Mouse (Mus musculus) adrenal gland, adult (tissue): ENCODE measurements around the gene Rab3d.
A peak's percentile ranks its signal among the peaks of the same experiment; 100 is the strongest.

Experiments
- DNase-seq, 2 experiments: peaks; one replicate each; pipeline ENCODE4 v3.0.0; 2022 to 2023; ENCODE audit warnings: low spot score in 1 of 2; ENCODE audit not compliant: inconsistent age in 2 of 2

Rab3d gene

GRCm38 (mm10) chr9:21938234-21938855, 20.4 kb upstream of the Rab3d start:
- peak in 1 of 2 experiments; percentile 35 for DNase-seq

- peak in 1 of 2 experiments; percentile 59 for DNase-seq
These were observed 19.8 kb upstream of the Rab3d start for GRCm38 (mm10) chr9:21937711-21938175.

DNA sequence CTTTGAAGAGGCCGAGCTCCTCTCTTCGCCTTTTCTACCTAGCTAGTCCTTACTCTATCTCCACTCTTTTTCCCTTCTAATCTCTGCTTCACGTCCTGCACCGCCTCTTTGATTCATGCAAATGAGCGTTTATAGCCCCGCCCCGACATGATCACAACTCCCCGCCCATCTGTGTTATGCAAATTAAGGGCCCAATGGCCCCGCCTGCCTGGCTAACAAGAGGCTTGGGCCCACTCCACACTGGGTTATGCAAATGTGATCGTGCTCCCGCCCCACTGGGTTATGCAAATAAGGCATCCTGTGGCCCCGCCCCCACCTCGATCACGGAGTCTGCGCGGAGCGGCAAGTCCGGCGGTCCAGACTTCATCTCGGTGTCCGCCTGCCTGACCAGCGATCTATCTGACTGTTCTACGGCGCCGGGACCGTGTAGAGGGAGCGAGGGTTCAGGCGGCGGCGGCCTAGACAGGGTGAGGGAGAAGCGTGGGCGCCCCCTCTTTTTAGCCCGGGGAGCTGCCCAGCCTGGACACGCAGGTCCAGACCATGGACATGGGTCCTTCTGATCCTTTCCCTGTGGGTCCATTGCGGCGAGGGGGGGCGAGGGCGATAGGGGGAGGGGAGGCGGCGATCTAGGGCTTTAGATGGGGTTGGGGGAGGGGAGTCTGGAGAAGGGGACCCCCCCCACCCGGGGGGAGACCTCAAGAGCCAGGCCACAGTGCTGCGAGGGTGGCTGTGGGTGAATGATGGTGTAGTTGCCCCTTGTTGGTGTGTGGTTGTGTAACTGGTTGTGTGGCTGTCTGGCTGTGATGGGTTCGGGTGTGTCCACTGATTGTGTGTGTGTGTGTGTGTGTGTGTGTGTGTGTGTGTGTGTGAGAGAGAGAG, 18.9 kb upstream of the Rab3d start, which contains the start of gene Plppr2:
Gene Plppr2, plus strand, starts transcription at position 342 of the 879 bp plus-strand sequence.
- DNase-seq, result peak; percentile 99

GRCm38 (mm10) chr9:21935466-21936131, 17.6 kb upstream of the Rab3d start:
- peak in 1 of 2 experiments; percentile 43 for DNase-seq

DNA sequence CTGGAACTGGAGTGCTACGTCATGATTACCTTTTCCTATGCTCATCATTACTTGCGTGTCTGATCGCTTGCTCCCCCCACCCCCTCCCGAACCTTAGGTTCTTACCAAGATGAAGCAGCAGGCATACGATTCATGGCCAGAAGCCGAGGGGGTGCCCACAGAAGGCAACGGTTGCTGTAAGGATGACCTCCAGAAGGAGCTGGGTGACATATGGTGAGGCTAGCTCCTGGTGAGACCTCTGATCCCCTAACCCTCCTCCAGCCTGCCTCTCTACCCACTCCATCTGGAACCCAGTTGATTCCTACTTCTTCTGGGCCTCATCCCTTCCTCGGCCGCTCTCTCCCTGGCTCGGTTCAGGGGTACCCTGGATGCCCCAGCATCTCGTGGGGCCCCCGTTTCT, 16.0 kb upstream of the Rab3d start:
- no peak for DNase-seq

- no peak for DNase-seq
These were observed 14.6 kb upstream of the Rab3d start for GRCm38 (mm10) chr9:21932445-21933137.

DNA sequence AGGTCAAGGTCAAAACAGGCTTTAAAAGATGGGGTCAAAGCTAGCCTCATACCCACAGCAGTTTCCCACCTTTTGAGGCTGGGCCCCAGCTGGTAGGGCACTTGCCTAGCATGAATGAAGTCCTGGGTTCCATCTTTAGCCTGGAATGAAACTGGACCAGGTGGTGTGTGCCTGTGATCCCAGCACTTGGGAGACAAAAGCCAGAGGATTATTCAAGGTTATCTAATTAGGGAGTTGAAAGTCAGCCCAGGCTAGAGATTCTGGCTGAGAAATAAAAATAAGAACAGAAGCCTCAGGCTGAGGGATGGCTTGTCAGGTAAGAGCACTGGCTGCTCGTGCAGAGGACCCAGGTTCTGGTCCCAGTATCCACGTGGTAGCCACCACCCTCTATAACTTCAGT, 14.0 kb upstream of the Rab3d start:
- no peak for DNase-seq

DNA sequence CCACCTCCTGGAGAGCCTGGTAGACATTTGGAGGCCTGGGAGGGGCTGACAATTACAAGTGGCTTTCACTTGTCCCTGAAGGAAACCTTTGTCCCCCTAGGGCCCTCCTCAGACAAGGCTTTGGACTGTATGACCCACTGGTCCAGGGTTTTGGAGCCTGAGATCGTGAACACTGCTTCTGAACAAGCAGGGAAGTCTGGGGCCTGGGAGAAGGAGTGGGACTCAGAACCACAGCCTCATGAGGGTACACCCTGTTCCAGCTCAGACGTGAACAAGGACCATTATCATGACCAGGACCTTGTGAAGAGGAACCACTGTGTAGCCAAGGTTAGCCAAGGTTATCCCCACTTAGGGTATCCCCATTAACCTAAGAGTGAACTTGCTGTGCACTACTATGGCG, 11.2 kb upstream of the Rab3d start:
- DNase-seq, result no peak

GRCm38 (mm10) chr9:21927208-21927753, 9.3 kb upstream of the Rab3d start, which contains the start of the genes Ccdc159 and Tmem205:
TSS of gene Ccdc159 (plus strand) at chr9:21927471.
TSS of gene Tmem205 (minus strand) at chr9:21927556.
- DNase-seq, result peak; percentile 98

- DNase-seq, result no peak
These were observed 8.8 kb upstream of the Rab3d start for GRCm38 (mm10) chr9:21926784-21927183.

- DNase-seq, result peak; percentile 80 to 93
These were observed 8.2 kb upstream of the Rab3d start for GRCm38 (mm10) chr9:21926155-21926554.

DNA sequence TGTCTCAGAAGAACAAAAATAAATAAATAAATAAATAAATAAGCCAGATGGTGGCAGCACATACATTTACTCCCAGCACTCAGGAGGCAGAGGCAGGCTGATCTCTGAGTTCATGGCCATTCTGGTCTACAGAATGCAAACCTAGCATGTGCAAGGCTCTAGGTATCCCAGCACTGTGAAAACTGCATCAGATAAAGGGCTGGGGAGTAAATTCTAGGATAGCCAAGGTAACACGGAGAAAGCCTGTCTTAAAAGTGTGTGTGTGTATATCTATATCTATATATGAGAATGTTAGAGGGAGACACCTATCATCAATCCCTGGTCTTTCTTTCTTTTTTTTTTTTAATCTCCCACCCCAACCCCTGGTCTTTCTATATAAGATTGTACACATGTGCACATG, 7.5 kb upstream of the Rab3d start:
- no peak for DNase-seq

DNA sequence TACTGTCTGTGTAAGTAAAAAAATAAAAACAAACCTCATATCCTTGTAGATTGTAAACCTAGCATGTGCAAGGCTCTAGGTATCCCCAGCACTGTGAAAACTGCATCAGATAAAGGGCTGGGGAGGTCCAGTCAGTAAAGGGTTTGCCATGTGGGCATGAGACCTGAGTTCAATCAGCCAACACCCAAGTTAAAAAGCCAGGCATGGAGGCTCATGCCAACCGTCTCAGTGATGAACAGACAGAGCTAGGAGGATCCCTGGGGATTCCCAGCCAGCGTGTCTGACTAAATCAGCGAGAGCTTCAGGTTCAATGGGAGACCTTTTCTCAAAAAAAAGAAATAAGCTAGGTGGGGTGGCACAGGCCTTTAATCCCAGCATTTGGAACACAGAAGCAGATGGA, 7.0 kb upstream of the Rab3d start:
- DNase-seq, result peak in 1 of 2 experiments; percentile 56

- DNase-seq, result peak; percentile 98 to 99
These were observed 6.1 kb upstream of the Rab3d start for GRCm38 (mm10) chr9:21924099-21924493.

DNA sequence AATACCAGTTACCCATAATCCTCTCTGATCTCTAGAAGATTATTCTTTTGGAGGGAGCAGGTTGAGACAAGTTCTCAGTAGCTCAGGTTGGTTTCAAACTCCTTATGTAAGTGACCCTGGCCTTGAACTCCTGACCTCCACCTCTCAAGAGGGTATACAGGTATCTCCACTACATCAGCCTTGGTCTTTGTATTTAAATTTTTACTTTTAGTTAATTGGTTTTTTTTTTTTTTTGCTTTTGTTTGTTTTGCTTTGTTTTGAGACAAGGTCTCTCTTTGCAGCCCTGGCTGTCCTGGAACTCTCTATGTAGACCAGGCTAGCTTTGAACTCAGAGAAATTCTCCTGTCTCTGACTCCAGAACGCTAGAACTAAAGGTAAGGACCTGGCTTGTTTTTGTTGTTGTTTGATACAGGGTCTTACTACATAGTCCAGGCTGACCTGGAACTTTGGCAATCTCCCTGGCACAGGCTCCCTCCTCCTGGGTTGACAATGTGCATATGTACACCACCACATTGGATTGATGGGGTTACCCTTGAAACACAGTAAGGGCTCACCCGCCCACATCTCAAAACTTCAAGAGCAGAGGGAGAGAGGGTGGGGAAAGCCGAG, 5.6 kb upstream of the Rab3d start:
- peak in 1 of 2 experiments; percentile 50 for DNase-seq

DNA sequence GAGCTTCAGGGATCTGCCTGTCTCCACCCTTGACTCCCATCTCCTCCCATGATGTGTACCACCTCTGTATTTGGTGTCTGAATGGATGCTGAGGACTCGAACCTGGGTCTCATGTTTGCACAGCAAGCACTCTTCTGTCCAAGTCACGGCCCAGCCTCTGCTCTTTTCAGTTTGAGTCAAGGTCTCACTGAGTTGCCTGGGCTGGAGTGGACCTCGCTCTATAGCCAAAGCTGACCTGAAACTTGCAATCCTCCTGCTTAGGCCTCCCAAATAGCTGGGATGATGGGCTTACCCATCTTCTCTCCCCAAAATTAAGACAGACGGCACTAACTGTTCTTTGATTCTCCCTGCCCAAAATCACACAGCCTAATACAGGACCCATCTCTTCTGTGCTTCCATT, 5.0 kb upstream of the Rab3d start:
- DNase-seq, result peak in 1 of 2 experiments; percentile 62

DNA sequence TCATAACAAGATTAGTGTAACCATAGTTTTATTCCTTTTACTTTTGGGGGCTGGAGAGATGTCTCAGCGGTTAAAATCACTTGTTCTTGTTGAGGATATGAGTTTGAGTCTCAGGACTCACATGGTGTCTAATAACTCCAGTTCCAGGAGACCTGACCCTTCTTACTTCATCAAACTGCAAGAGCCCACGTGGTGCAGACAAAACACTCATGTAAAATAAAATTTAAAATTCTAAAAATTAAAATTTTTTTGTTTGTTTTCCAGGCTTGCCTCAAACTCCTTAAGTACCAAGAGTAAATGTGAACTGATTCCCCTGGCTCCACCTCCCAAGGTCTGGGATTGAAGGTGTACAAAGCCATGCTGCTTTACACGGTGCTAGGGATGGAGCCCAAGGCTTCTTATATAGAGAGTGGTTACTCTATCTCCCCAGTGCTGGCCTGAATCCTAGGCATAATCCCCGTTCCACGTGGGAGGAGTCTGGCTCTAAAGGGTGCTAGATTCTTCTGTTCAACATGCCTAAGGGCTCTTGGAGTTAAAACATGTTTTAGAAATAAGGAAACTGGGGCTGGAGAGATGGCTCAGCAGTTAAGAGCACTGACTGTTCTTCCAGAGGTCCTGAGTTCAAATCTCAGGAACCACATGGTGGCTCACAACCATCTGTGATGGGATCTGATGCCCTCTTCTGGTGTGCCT, 846 bp upstream of the Rab3d start:
- DNase-seq, result peak in 1 of 2 experiments; percentile 47

DNA sequence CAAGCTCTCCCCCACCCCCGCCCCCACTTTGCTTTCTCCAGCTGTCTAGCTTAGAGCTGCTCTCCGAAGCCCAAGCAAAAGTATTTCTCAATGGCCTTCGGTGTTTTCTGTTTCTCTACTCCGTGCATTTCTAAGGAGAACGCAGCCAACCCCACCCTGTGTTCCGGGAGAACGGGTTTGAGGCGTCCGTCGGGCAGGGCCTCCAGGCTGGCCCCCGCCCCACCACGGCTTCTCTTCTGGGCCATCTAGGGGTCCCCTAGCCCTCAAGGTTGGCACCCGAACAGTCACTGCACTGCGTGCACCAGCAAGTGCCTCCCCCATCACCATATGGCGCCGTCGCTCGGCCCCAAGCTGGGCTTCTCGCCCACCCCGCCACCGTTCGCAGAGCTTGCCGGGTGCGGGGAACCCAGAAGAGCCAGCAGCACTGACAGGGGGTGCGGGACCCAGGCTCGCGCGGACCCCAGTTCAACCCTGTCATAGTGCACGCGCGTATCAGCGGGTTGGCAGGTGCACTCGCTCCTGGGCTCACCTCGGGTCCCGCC, 428 bp downstream of the Rab3d start:
- peak in 1 of 2 experiments; percentile 81 for DNase-seq

- DNase-seq, result peak in 1 of 2 experiments; percentile 40
These were observed 1.0 kb downstream of the Rab3d start for GRCm38 (mm10) chr9:21916851-21917492.
